Mouse (Mus musculus): ENCODE measurements around the gene Notch4. TPM values are rescaled to one million over a fixed set of nuclear protein-coding genes. Genes with fewer than 3 reads are reported as not detected.

The Notch4 gene
- total and polyA plus RNA-seq, 3 experiments: 0.25 TPM; not detected in 2

- dilution Hi-C loops (cut with MboI; ENCODE audit: extremely low pct_ligation_motif_present, extremely low pct_unique_long_range_greater_than_20kb, low sequenced_read_pairs): no loop called here
- H3K4me1 ChIP-seq (ENCODE audit: control insufficient read depth in 1 of 2, insufficient read depth in 2 of 2): no peaks in the 10 kb centered on the region
These were observed 8.6 kb upstream of the Notch4 start for GRCm38 (mm10) chr17:34555483-34555882.

GRCm38 (mm10) chr17:34556406-34556805 lies 7.7 kb upstream of the Notch4 start:
- Histone ChIP-seq H3K4me3 (replicated peaks in 1 of 3; ENCODE audit: low read depth in 2 of 3, low read length in 2 of 3, poor library complexity in 1 of 3) (no peak overlapping the region), H3K4me1 (ENCODE audit: control insufficient read depth in 1 of 2, insufficient read depth in 2 of 2) (peaks cover 0 to 7% of the 10 kb centered on the region in 2 experiments; a peak in 2 of 4 replicates), H3K27ac (ENCODE audit: insufficient read depth, low read depth) (no peak overlapping the region), H3K9me3 (replicated peaks; ENCODE audit: low read length) (no peaks in the 10 kb centered on the region), H3K4me2 (ENCODE audit: insufficient read depth, low read depth, poor library complexity, severe bottlenecking) (no peak overlapping the region), H3K79me2 (replicated peaks; ENCODE audit: control insufficient read depth, extremely low read depth, insufficient read depth, poor library complexity, severe bottlenecking) (no peaks in the 10 kb centered on the region), H3K36me3 (replicated peaks in 1 of 2; ENCODE audit: control insufficient read depth in 1 of 2, insufficient read depth in 1 of 2, low read length in 1 of 2) (peaks cover 0 to 36% of the 10 kb centered on the region in 2 experiments), H3K9ac (ENCODE audit: insufficient read depth, low read depth) (no peak overlapping the region), H3K27me3 (replicated peaks) (no peaks in the 10 kb centered on the region)
- no peak for DNase-seq (ENCODE audit: extremely low read depth)
- in situ Hi-C loops (cut with MboI; ENCODE audit: low pct_ligation_motif_present, low pct_unique_long_range_greater_than_20kb, low sequenced_read_pairs) (loop anchor here (10.0 kb wide), 2 partner anchors 112 to 312 kb away; no protein-coding TSS in a partner anchor), dilution Hi-C loops (cut with MboI; ENCODE audit: extremely low pct_ligation_motif_present, extremely low pct_unique_long_range_greater_than_20kb, low sequenced_read_pairs) (no loop called here)
- TF ChIP-seq RCOR1 (conservative IDR thresholded peaks at IDR 0.05; ENCODE audit: low read depth, low read length) (no peak), JUN (IDR thresholded peaks at IDR 0.05; ENCODE audit: insufficient read depth, low read depth, low read length) (no peak), ETS1 (conservative IDR thresholded peaks at IDR 0.05; ENCODE audit: low read depth, low read length) (no peak), USF1 (IDR thresholded peaks at IDR 0.05; ENCODE audit: low read depth, low read length) (no peak), ZNF384 (IDR thresholded peaks at IDR 0.05; ENCODE audit: low read depth, low read length) (no peak), PAX5 (IDR thresholded peaks at IDR 0.05; ENCODE audit: low read length) (no peak), NELFE (IDR thresholded peaks at IDR 0.05; ENCODE audit: low read depth, low read length) (no peak), MYC (IDR thresholded peaks at IDR 0.05; ENCODE audit: low read depth, low read length) (no peak), MAFK (IDR thresholded peaks at IDR 0.05; ENCODE audit: insufficient replicate concordance, low read length) (no peak), MAZ (IDR thresholded peaks at IDR 0.05; ENCODE audit: low read depth, low read length) (no peak), POLR2AphosphoS2 (IDR thresholded peaks at IDR 0.05; ENCODE audit: low read depth, low read length) (no peak), MAX (IDR thresholded peaks at IDR 0.05; ENCODE audit: low read length) (no peak)

More at GRCm38 (mm10) chr17:34555483-34555882, 8.6 kb upstream of the Notch4 start:
- H3K9ac ChIP-seq (ENCODE audit: insufficient read depth, low read depth): no peak overlapping the region
- in situ Hi-C loops (cut with MboI; ENCODE audit: low pct_ligation_motif_present, low pct_unique_long_range_greater_than_20kb, low sequenced_read_pairs): loop anchor here (10.0 kb wide), 2 partner anchors 111 to 311 kb away; no protein-coding TSS in a partner anchor
- DNase-seq (ENCODE audit: extremely low read depth): peak; percentile 74
- H3K4me3 ChIP-seq (replicated peaks in 1 of 3; ENCODE audit: low read depth in 2 of 3, low read length in 2 of 3, poor library complexity in 1 of 3): no peak overlapping the region
- peaks cover 0 to 36% of the 10 kb centered on the region in 2 experiments for H3K36me3 ChIP-seq (replicated peaks in 1 of 2; ENCODE audit: control insufficient read depth in 1 of 2, insufficient read depth in 1 of 2, low read length in 1 of 2)
- H3K79me2 ChIP-seq (replicated peaks; ENCODE audit: control insufficient read depth, extremely low read depth, insufficient read depth, poor library complexity, severe bottlenecking): no peaks in the 10 kb centered on the region
- H3K9me3 ChIP-seq (replicated peaks; ENCODE audit: low read length): no peaks in the 10 kb centered on the region
- no peak overlapping the region for H3K27ac ChIP-seq (ENCODE audit: insufficient read depth, low read depth)
- no peaks in the 10 kb centered on the region for H3K27me3 ChIP-seq (replicated peaks)
- TF ChIP-seq ZMIZ1 (IDR thresholded peaks at IDR 0.05; ENCODE audit: low read depth, low read length): no peak
- TF ChIP-seq CTCF (conservative IDR thresholded peaks at IDR 0.05 in 1 of 2, IDR thresholded peaks at IDR 0.05 in 1 of 2; ENCODE audit: low read depth in 2 of 2, low read length in 2 of 2): peak; percentile 87 to 92
- no peak for TF ChIP-seq JUND (conservative IDR thresholded peaks at IDR 0.05; ENCODE audit: low read depth, low read length)
- peak; percentile 85 for TF ChIP-seq SMC3 (IDR thresholded peaks at IDR 0.05; ENCODE audit: low read depth, low read length)
- TF ChIP-seq MEF2A (IDR thresholded peaks at IDR 0.05; ENCODE audit: borderline replicate concordance, low read depth, low read length): no peak
- TF ChIP-seq HCFC1 (IDR thresholded peaks at IDR 0.05; ENCODE audit: low read depth, low read length): no peak
- TF ChIP-seq JUN (IDR thresholded peaks at IDR 0.05; ENCODE audit: insufficient read depth, low read depth, low read length): no peak
- TF ChIP-seq ZC3H11A (IDR thresholded peaks at IDR 0.05; ENCODE audit: low read depth, low read length): 0 out of 2 replicates have a peak, but pooled peaks have one; percentile 59
- TF ChIP-seq NELFE (IDR thresholded peaks at IDR 0.05; ENCODE audit: low read depth, low read length): no peak
- no peak for TF ChIP-seq USF2 (conservative IDR thresholded peaks at IDR 0.05; ENCODE audit: low read depth, low read length)
- no peak for TF ChIP-seq ZKSCAN1 (IDR thresholded peaks at IDR 0.05; ENCODE audit: borderline replicate concordance, low read depth, low read length)
- no peak for TF ChIP-seq MYC (IDR thresholded peaks at IDR 0.05; ENCODE audit: low read depth, low read length)
- TF ChIP-seq UBTF (IDR thresholded peaks at IDR 0.05; ENCODE audit: low read depth, low read length): no peak
- TF ChIP-seq GABPA (IDR thresholded peaks at IDR 0.05; ENCODE audit: insufficient replicate concordance, low read depth, low read length): no peak
- TF ChIP-seq SIN3A (IDR thresholded peaks at IDR 0.05; ENCODE audit: low read length): no peak
- TF ChIP-seq E2F4 (IDR thresholded peaks at IDR 0.05; ENCODE audit: insufficient replicate concordance, low read depth, low read length): no peak
- TF ChIP-seq RAD21 (IDR thresholded peaks at IDR 0.05; ENCODE audit: low read depth, low read length): peak; percentile 76
- no peak for TF ChIP-seq EP300 (IDR thresholded peaks at IDR 0.05; ENCODE audit: low read length)
- H3K4me2 ChIP-seq (ENCODE audit: insufficient read depth, low read depth, poor library complexity, severe bottlenecking): no peak overlapping the region
